Mouse (Mus musculus) liver, adult 2 months (tissue): ENCODE measurements around the gene Acot8.

Experiments used
- CTCF ChIP-seq: fragments of 200-500 bp; IDR thresholded peaks from 2 replicates; pipeline ENCODE4 v1.5.1; 2011; ENCODE audit warnings: low read depth, low read length, control low read depth
- POLR2A ChIP-seq: fragments of 200-500 bp; IDR thresholded peaks from 2 replicates; pipeline ENCODE4 v1.6.1; 2011; ENCODE audit warnings: low read length, control low read depth; ENCODE audit not compliant: insufficient read depth; ENCODE audit errors: extremely low read depth

DNA sequence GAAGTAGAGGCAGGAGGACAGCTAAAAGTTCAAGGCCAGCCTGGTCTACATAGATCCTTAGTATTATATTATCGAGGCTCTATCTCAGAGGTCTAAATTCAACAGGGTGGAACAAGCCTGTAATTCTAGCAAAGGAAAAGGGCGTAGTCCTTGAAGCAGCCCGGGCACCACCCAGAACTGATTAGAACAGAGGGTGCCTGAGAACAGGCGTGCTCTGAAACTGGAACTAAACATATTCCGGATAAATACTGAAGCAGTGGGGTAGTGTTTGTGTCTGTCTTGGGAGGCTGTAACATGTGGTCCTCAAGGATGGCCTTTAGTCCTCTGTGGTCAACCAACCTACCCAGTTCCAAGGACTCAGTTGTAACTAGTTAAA lies 30.7 kb downstream of the Acot8 start:
- TF ChIP-seq CTCF (no peak), POLR2A (no peak)
